Mouse (Mus musculus) midbrain, embryonic 13.5 days (tissue): ENCODE measurements around the gene Myoc. TPM values are rescaled to one million over a fixed set of nuclear protein-coding genes. Genes with fewer than 3 reads are reported as not detected.
"Not testable (repeated sequence)": the region's sequence is repeated elsewhere in the genome, so short reads cannot be mapped to it uniquely, and the experiment has no call there.

ENCODE experiments used
- ATAC-seq: fragments of 200-750 bp; cut with Nextera tagmentation; 2 replicates; pipeline ENCODE4 v1.8.0; 2017; ENCODE audit warnings: mild to moderate bottlenecking, moderate TSS enrichment, moderate library complexity
- H3K27ac ChIP-seq: fragments of 300-500 bp; sonication (generic); 2 replicates; pipeline ENCODE4 v1.5.1; 2015; ENCODE audit warnings: inconsistent platforms, mild to moderate bottlenecking, moderate library complexity
- H3K27me3 ChIP-seq: fragments of 300-500 bp; sonication (generic); 2 replicates; pipeline ENCODE4 v1.6.1; 2015; ENCODE audit warnings: mild to moderate bottlenecking, inconsistent platforms
- H3K36me3 ChIP-seq: fragments of 300-500 bp; sonication (generic); 2 replicates; pipeline ENCODE4 v1.6.1; 2015; ENCODE audit warnings: mild to moderate bottlenecking, inconsistent platforms
- H3K4me1 ChIP-seq: fragments of 300-500 bp; sonication (generic); replicated peaks from 2 replicates; pipeline ENCODE4 v1.6.1; 2015; ENCODE audit warnings: inconsistent platforms
- H3K4me2 ChIP-seq: fragments of 300-500 bp; sonication (generic); replicated peaks from 2 replicates; pipeline ENCODE4 v1.6.1; 2015; ENCODE audit warnings: moderate library complexity, mild to moderate bottlenecking, inconsistent platforms
- H3K4me3 ChIP-seq: fragments of 300-500 bp; sonication (generic); replicated peaks from 2 replicates; pipeline ENCODE4 v1.5.1; 2015; ENCODE audit warnings: mild to moderate bottlenecking, inconsistent platforms
- H3K9ac ChIP-seq: fragments of 300-500 bp; sonication (generic); replicated peaks from 2 replicates; pipeline ENCODE4 v1.6.1; 2015; ENCODE audit warnings: mild to moderate bottlenecking, inconsistent platforms
- H3K9me3 ChIP-seq: fragments of 300-500 bp; sonication (generic); 2 replicates; pipeline ENCODE4 v1.6.1; 2016; ENCODE audit warnings: mild to moderate bottlenecking, inconsistent platforms
- WGBS: fragments of 180-500 bp; shearing (Covaris S2); methylation state at CpG from one replicate; pipeline ENCODE4 v1.1.7; 2015; 5-methylcytosine and 5-hydroxymethylcytosine counted together
- polyA plus RNA-seq: library from polyadenylated mRNA; unstranded; fragments of >200 nt; fragmentation: Nextera tagmentation; extraction: Ambion mirVana; gene quantifications from 2 replicates; pipeline ENCODE4 v1.2.1, GENCODE M21; 2015

The Myoc gene
- polyA plus RNA-seq, 1 experiment from 2014 or later = not detected

GRCm38 (mm10) chr1:162625229-162625628 lies 13.7 kb upstream of the Myoc start:
- H3K9ac ChIP-seq = no peak overlapping the region
- peaks cover 4% of the 10 kb centered on the region; the same call in 1 of the 2 replicates for H3K4me1 ChIP-seq
- WGBS = 69% methylated on average over 7 of the region's 7 CpGs
- no peaks in the 10 kb centered on the region for H3K9me3 ChIP-seq
- H3K4me2 ChIP-seq = no peak overlapping the region
- H3K4me3 ChIP-seq = no peak overlapping the region
- no peak for ATAC-seq
- no peaks in the 10 kb centered on the region for H3K27me3 ChIP-seq
- no peaks in the 10 kb centered on the region for H3K36me3 ChIP-seq
- no peak overlapping the region for H3K27ac ChIP-seq

GRCm38 (mm10) chr1:162627821-162628220 lies 11.1 kb upstream of the Myoc start:
- ATAC-seq, H3K4me2 ChIP-seq, H3K27ac ChIP-seq, H3K9ac ChIP-seq, H3K36me3 ChIP-seq, H3K4me1 ChIP-seq, H3K9me3 ChIP-seq, H3K27me3 ChIP-seq, H3K4me3 ChIP-seq: not testable (repeated sequence)
- WGBS = 83% methylated on average over 4 of the region's 4 CpGs

GRCm38 (mm10) chr1:162628326-162628725 lies 10.6 kb upstream of the Myoc start:
- not testable (repeated sequence) for H3K27ac ChIP-seq, H3K4me2 ChIP-seq, H3K27me3 ChIP-seq, H3K9me3 ChIP-seq, ATAC-seq, H3K4me1 ChIP-seq, H3K4me3 ChIP-seq, H3K36me3 ChIP-seq, H3K9ac ChIP-seq
- 94% methylated on average over 15 of the region's 15 CpGs for WGBS

- 75% methylated on average over 1 of the region's 1 CpGs for WGBS
- H3K27ac ChIP-seq = not testable (repeated sequence)
These were observed 3.5 kb upstream of the Myoc start for GRCm38 (mm10) chr1:162635291-162635931.

GRCm38 (mm10) chr1:162636516-162636915 lies 2.4 kb upstream of the Myoc start:
- H3K27ac ChIP-seq = no peak overlapping the region

More at GRCm38 (mm10) chr1:162635291-162635931, 3.5 kb upstream of the Myoc start:
- H3K4me3 ChIP-seq, H3K36me3 ChIP-seq, H3K4me1 ChIP-seq, H3K4me2 ChIP-seq, H3K27me3 ChIP-seq, H3K9me3 ChIP-seq, H3K9ac ChIP-seq, ATAC-seq: not testable (repeated sequence)

GRCm38 (mm10) chr1:162638535-162638934 lies 420 bp upstream of the Myoc start:
- Histone ChIP-seq H3K27ac (no peak overlapping the region), H3K27me3 (no peaks in the 10 kb centered on the region), H3K4me3 (no peak overlapping the region), H3K36me3 (no peaks in the 10 kb centered on the region), H3K9ac (no peak overlapping the region), H3K4me2 (no peak overlapping the region), H3K9me3 (no peaks in the 10 kb centered on the region), H3K4me1 (no peaks in the 10 kb centered on the region)
- WGBS = 84% methylated on average over 4 of the region's 4 CpGs
- ATAC-seq = no peak

More at GRCm38 (mm10) chr1:162636516-162636915, 2.4 kb upstream of the Myoc start:
- Histone ChIP-seq H3K36me3 (no peaks in the 10 kb centered on the region), H3K4me1 (no peaks in the 10 kb centered on the region), H3K9ac (no peak overlapping the region), H3K27me3 (no peaks in the 10 kb centered on the region), H3K9me3 (no peaks in the 10 kb centered on the region), H3K4me3 (no peak overlapping the region), H3K4me2 (no peak overlapping the region)
- no peak for ATAC-seq
- 73% methylated on average over 3 of the region's 3 CpGs for WGBS

GRCm38 (mm10) chr1:162639861-162640260 lies 906 bp downstream of the Myoc start:
- no peaks in the 10 kb centered on the region for H3K36me3 ChIP-seq
- no peak overlapping the region for H3K27ac ChIP-seq
- no peak overlapping the region for H3K4me3 ChIP-seq
- no peaks in the 10 kb centered on the region for H3K4me1 ChIP-seq
- H3K9ac ChIP-seq = no peak overlapping the region
- H3K27me3 ChIP-seq = no peaks in the 10 kb centered on the region
- ATAC-seq = no peak
- H3K4me2 ChIP-seq = no peak overlapping the region
- 91% methylated on average over 1 of the region's 1 CpGs for WGBS
- no peaks in the 10 kb centered on the region for H3K9me3 ChIP-seq

GRCm38 (mm10) chr1:162642591-162642990 lies 3.6 kb downstream of the Myoc start:
- no peak for ATAC-seq
- H3K36me3 ChIP-seq = no peaks in the 10 kb centered on the region
- H3K27me3 ChIP-seq = no peaks in the 10 kb centered on the region
- no peak overlapping the region for H3K27ac ChIP-seq
- no peaks in the 10 kb centered on the region for H3K9me3 ChIP-seq
- H3K9ac ChIP-seq = no peak overlapping the region
- 88% methylated on average over 3 of the region's 3 CpGs for WGBS
- H3K4me3 ChIP-seq = no peak overlapping the region
- no peaks in the 10 kb centered on the region for H3K4me1 ChIP-seq
- no peak overlapping the region for H3K4me2 ChIP-seq

GRCm38 (mm10) chr1:162643752-162644151 lies 4.8 kb downstream of the Myoc start:
- no peak overlapping the region for H3K4me3 ChIP-seq
- no peaks in the 10 kb centered on the region for H3K27me3 ChIP-seq
- 40% methylated on average over 4 of the region's 4 CpGs for WGBS
- H3K4me2 ChIP-seq = no peak overlapping the region
- no peak overlapping the region for H3K27ac ChIP-seq
- H3K36me3 ChIP-seq = no peaks in the 10 kb centered on the region
- no peak for ATAC-seq
- H3K4me1 ChIP-seq = no peaks in the 10 kb centered on the region
- H3K9me3 ChIP-seq = no peaks in the 10 kb centered on the region
- no peak overlapping the region for H3K9ac ChIP-seq

GRCm38 (mm10) chr1:162646083-162646686 lies 7.2 kb downstream of the Myoc start:
- H3K4me2 ChIP-seq = no peak overlapping the region

GRCm38 (mm10) chr1:162648416-162648815 lies 9.5 kb downstream of the Myoc start:
- no peaks in the 10 kb centered on the region for H3K27me3 ChIP-seq
- 95% methylated on average over 14 of the region's 14 CpGs for WGBS
- no peak overlapping the region for H3K4me2 ChIP-seq
- ATAC-seq = no peak
- no peaks in the 10 kb centered on the region for H3K4me1 ChIP-seq
- no peak overlapping the region for H3K27ac ChIP-seq
- no peaks in the 10 kb centered on the region for H3K36me3 ChIP-seq
- no peaks in the 10 kb centered on the region for H3K9me3 ChIP-seq
- no peak overlapping the region for H3K9ac ChIP-seq
- no peak overlapping the region for H3K4me3 ChIP-seq

More at GRCm38 (mm10) chr1:162646083-162646686, 7.2 kb downstream of the Myoc start:
- no peak for ATAC-seq
- H3K27me3 ChIP-seq = no peaks in the 10 kb centered on the region
- H3K4me1 ChIP-seq = no peaks in the 10 kb centered on the region
- no peak overlapping the region for H3K9ac ChIP-seq
- no peaks in the 10 kb centered on the region for H3K9me3 ChIP-seq
- H3K4me3 ChIP-seq = no peak overlapping the region
- WGBS = 81% methylated on average over 10 of the region's 10 CpGs
- no peak overlapping the region for H3K27ac ChIP-seq
- no peaks in the 10 kb centered on the region for H3K36me3 ChIP-seq

GRCm38 (mm10) chr1:162658119-162658518 lies 19.2 kb downstream of the Myoc start, which contains the start of gene Myocos:
Myocos (minus strand) TSS chr1:162658219.
- H3K27me3 ChIP-seq = no peaks in the 10 kb centered on the region
- WGBS = 90% methylated on average over 7 of the region's 7 CpGs
- H3K4me2 ChIP-seq = no peak within 1 kb of the TSS
- H3K36me3 ChIP-seq = no peaks in the 10 kb centered on the region
- H3K4me3 ChIP-seq = no peak within 1 kb of the TSS
- H3K27ac ChIP-seq = no peak within 1 kb of the TSS
- H3K4me1 ChIP-seq = no peaks in the 10 kb centered on the region
- H3K9ac ChIP-seq = no peak within 1 kb of the TSS
- no peak for ATAC-seq
- no peaks in the 10 kb centered on the region for H3K9me3 ChIP-seq
